Mouse (Mus musculus) ovary, postnatal 36 days (tissue): ENCODE measurements around the gene N4bp2l1.

Experiments used
- DNase-seq: peaks from one replicate; pipeline ENCODE4 v3.0.0; 2022; ENCODE audit warnings: low spot score, mixed read lengths

The N4bp2l1 gene

GRCm38 (mm10) chr5:150561783-150562182, 35.2 kb downstream of the N4bp2l1 start:
- DNase-seq, result no peak

GRCm38 (mm10) chr5:150561376-150561775, 35.6 kb downstream of the N4bp2l1 start:
- DNase-seq, result no peak

GRCm38 (mm10) chr5:150560851-150561250, 36.1 kb downstream of the N4bp2l1 start:
- no peak for DNase-seq

- DNase-seq, result no peak
These were observed 37.4 kb downstream of the N4bp2l1 start for GRCm38 (mm10) chr5:150559519-150560103.

GRCm38 (mm10) chr5:150551637-150552036, 45.4 kb downstream of the N4bp2l1 start:
- no peak for DNase-seq

GRCm38 (mm10) chr5:150543184-150543583, 53.8 kb downstream of the N4bp2l1 start:
- DNase-seq, result no peak

GRCm38 (mm10) chr5:150541302-150541701, 55.7 kb downstream of the N4bp2l1 start:
- DNase-seq, result no peak

GRCm38 (mm10) chr5:150525239-150525638, 71.7 kb downstream of the N4bp2l1 start:
- no peak for DNase-seq

- DNase-seq, result no peak
These were observed 74.1 kb downstream of the N4bp2l1 start for GRCm38 (mm10) chr5:150522867-150523234.

GRCm38 (mm10) chr5:150521937-150522866, 74.8 kb downstream of the N4bp2l1 start, which contains the start of gene Brca2:
TSS of gene Brca2 (plus strand) at chr5:150522630.
- DNase-seq, result peak; percentile 90
